Mouse (Mus musculus) midbrain, embryonic 15.5 days (tissue): ENCODE results near the gene Serpinc1. TPM values are rescaled to one million over a fixed set of nuclear protein-coding genes. Genes with fewer than 3 reads are reported as not detected.

Experiments used
- ATAC-seq: fragments of 200-750 bp; cut with Nextera tagmentation; replicated peaks from 2 replicates; pipeline ENCODE4 v1.8.0; 2017; ENCODE audit warnings: moderate TSS enrichment
- H3K27ac ChIP-seq: fragments of 300-500 bp; sonication (generic); 2 replicates; pipeline ENCODE4 v1.5.1; 2015; ENCODE audit warnings: mild to moderate bottlenecking, inconsistent platforms
- H3K27me3 ChIP-seq: fragments of 300-500 bp; sonication (generic); replicated peaks from 2 replicates; pipeline ENCODE4 v1.6.1; 2015; ENCODE audit warnings: inconsistent platforms
- H3K36me3 ChIP-seq: fragments of 300-500 bp; sonication (generic); replicated peaks from 2 replicates; pipeline ENCODE4 v1.6.1; 2015; ENCODE audit warnings: inconsistent platforms
- H3K4me1 ChIP-seq: fragments of 300-500 bp; sonication (generic); 2 replicates; pipeline ENCODE4 v1.6.1; 2015; ENCODE audit warnings: inconsistent platforms
- H3K4me2 ChIP-seq: fragments of 300-500 bp; sonication (generic); 2 replicates; pipeline ENCODE4 v1.6.1; 2015; ENCODE audit warnings: inconsistent platforms, mild to moderate bottlenecking, moderate library complexity
- H3K4me3 ChIP-seq: fragments of 300-500 bp; sonication (generic); 2 replicates; pipeline ENCODE4 v1.5.1; 2015; ENCODE audit warnings: mild to moderate bottlenecking, inconsistent platforms
- H3K9ac ChIP-seq: fragments of 300-500 bp; sonication (generic); 2 replicates; pipeline ENCODE4 v1.6.1; 2015; ENCODE audit warnings: mild to moderate bottlenecking, inconsistent platforms
- H3K9me3 ChIP-seq: fragments of 300-500 bp; sonication (generic); 2 replicates; pipeline ENCODE4 v1.6.1; 2016; ENCODE audit warnings: inconsistent platforms
- WGBS: fragments of 180-500 bp; shearing (Covaris S2); methylation state at CpG from one replicate; pipeline ENCODE4 v1.1.7; 2015; ENCODE audit warnings: mixed read lengths; 5-methylcytosine and 5-hydroxymethylcytosine counted together
- polyA plus RNA-seq: library from polyadenylated mRNA; unstranded; fragments of >200 nt; fragmentation: Nextera tagmentation; extraction: Ambion mirVana; gene quantifications from 2 replicates; pipeline ENCODE4 v1.2.1, GENCODE M21; 2015

Gene Serpinc1
- polyA plus RNA-seq, 1 experiment from 2014 or later = 4.4 TPM

GRCm38 (mm10) chr1:161038004-161038403, 59.6 kb downstream of the Serpinc1 start:
- WGBS = 34% methylated on average over 3 of the region's 3 CpGs
- H3K27me3 ChIP-seq = no peaks in the 10 kb centered on the region
- H3K36me3 ChIP-seq = peaks cover 19% of the 10 kb centered on the region; the same call in 1 of the 2 replicates
- peak overlapping the region; percentile 75; the same call in 1 of the 2 replicates for H3K4me2 ChIP-seq
- no peak for ATAC-seq
- H3K4me3 ChIP-seq = no peak overlapping the region
- no peak overlapping the region for H3K27ac ChIP-seq
- H3K4me1 ChIP-seq = peaks cover 38% of the 10 kb centered on the region
- H3K9me3 ChIP-seq = no peaks in the 10 kb centered on the region
- peak overlapping the region; percentile 32; the same call in 1 of the 2 replicates for H3K9ac ChIP-seq

GRCm38 (mm10) chr1:161038968-161039721, 60.8 kb downstream of the Serpinc1 start:
- H3K9me3 ChIP-seq = no peaks in the 10 kb centered on the region
- peaks cover 28% of the 10 kb centered on the region for H3K4me1 ChIP-seq
- ATAC-seq = no peak
- H3K36me3 ChIP-seq = peaks cover 22% of the 10 kb centered on the region; the same call in 1 of the 2 replicates
- peak overlapping the region; percentile 27 for H3K27ac ChIP-seq
- H3K4me2 ChIP-seq = no peak overlapping the region
- no peak overlapping the region for H3K9ac ChIP-seq
- no peak overlapping the region for H3K4me3 ChIP-seq
- H3K27me3 ChIP-seq = no peaks in the 10 kb centered on the region
- WGBS = 9% methylated on average over 3 of the region's 3 CpGs

- H3K9ac ChIP-seq = no peak overlapping the region
- 12% methylated on average over 3 of the region's 3 CpGs for WGBS
- ATAC-seq = 0 out of 2 replicates have a peak, but pooled peaks have one; percentile 9
- H3K4me2 ChIP-seq = no peak overlapping the region
- peak overlapping the region; percentile 35 for H3K27ac ChIP-seq
- H3K4me3 ChIP-seq = no peak overlapping the region
- no peaks in the 10 kb centered on the region for H3K27me3 ChIP-seq
- H3K9me3 ChIP-seq = no peaks in the 10 kb centered on the region
- H3K4me1 ChIP-seq = peaks cover 28% of the 10 kb centered on the region
- H3K36me3 ChIP-seq = peaks cover 23% of the 10 kb centered on the region; the same call in 1 of the 2 replicates
Measured at GRCm38 (mm10) chr1:161039741-161040425, 61.5 kb downstream of the Serpinc1 start.

- Histone ChIP-seq H3K4me2 (no peak overlapping the region), H3K4me3 (no peak overlapping the region), H3K36me3 (peaks cover 28% of the 10 kb centered on the region; the same call in 1 of the 2 replicates), H3K27ac (peak overlapping the region; percentile 35), H3K9me3 (no peaks in the 10 kb centered on the region), H3K4me1 (peaks cover 28% of the 10 kb centered on the region), H3K27me3 (no peaks in the 10 kb centered on the region), H3K9ac (no peak overlapping the region)
- ATAC-seq = no peak
- 55% methylated on average over 1 of the region's 1 CpGs for WGBS
Measured at GRCm38 (mm10) chr1:161040426-161040770, 62.0 kb downstream of the Serpinc1 start.

- no peak overlapping the region for H3K27ac ChIP-seq
- peaks cover 28% of the 10 kb centered on the region for H3K4me1 ChIP-seq
- H3K4me3 ChIP-seq = no peak overlapping the region
- H3K36me3 ChIP-seq = peaks cover 33% of the 10 kb centered on the region; the same call in 1 of the 2 replicates
- H3K4me2 ChIP-seq = no peak overlapping the region
- ATAC-seq = no peak
- H3K9me3 ChIP-seq = no peaks in the 10 kb centered on the region
- H3K27me3 ChIP-seq = no peaks in the 10 kb centered on the region
- no peak overlapping the region for H3K9ac ChIP-seq
Measured at GRCm38 (mm10) chr1:161040855-161041254, 62.5 kb downstream of the Serpinc1 start.

GRCm38 (mm10) chr1:161041261-161042020, 63.1 kb downstream of the Serpinc1 start:
- WGBS = 90% methylated on average over 7 of the region's 7 CpGs
- Histone ChIP-seq H3K36me3 (peaks cover 38% of the 10 kb centered on the region; the same call in 1 of the 2 replicates), H3K27ac (no peak overlapping the region), H3K9me3 (no peaks in the 10 kb centered on the region), H3K4me3 (no peak overlapping the region), H3K4me1 (peaks cover 25% of the 10 kb centered on the region), H3K27me3 (no peaks in the 10 kb centered on the region), H3K4me2 (no peak overlapping the region), H3K9ac (no peak overlapping the region)
- no peak for ATAC-seq

GRCm38 (mm10) chr1:161046972-161047371, 68.6 kb downstream of the Serpinc1 start:
- 89% methylated on average over 3 of the region's 3 CpGs for WGBS

More at GRCm38 (mm10) chr1:161046972-161047371, 68.6 kb downstream of the Serpinc1 start:
- no peak for ATAC-seq
- H3K27me3 ChIP-seq = no peaks in the 10 kb centered on the region
- H3K4me3 ChIP-seq = no peak overlapping the region
- no peak overlapping the region for H3K4me2 ChIP-seq
- H3K9ac ChIP-seq = no peak overlapping the region
- H3K4me1 ChIP-seq = no peaks in the 10 kb centered on the region
- H3K9me3 ChIP-seq = no peaks in the 10 kb centered on the region
- H3K27ac ChIP-seq = no peak overlapping the region
- peaks cover 30% of the 10 kb centered on the region; the same call in 1 of the 2 replicates for H3K36me3 ChIP-seq

Other genes starting within 250 kb of the Serpinc1 start
- gene Rabgap1l, start 185.4 kb upstream of the Serpinc1 start, polyA plus RNA-seq = 32.9 and 38.3 TPM in 2 replicates
- gene Rc3h1, start 72.2 kb upstream of the Serpinc1 start, polyA plus RNA-seq = 7.6 and 8.0 TPM in 2 replicates
- gene Zbtb37, start 56.3 kb downstream of the Serpinc1 start, polyA plus RNA-seq = 14.1 and 15.3 TPM in 2 replicates
- gene Dars2, start 92.1 kb downstream of the Serpinc1 start, polyA plus RNA-seq = 24.4 and 24.8 TPM in 2 replicates
- 10.0 and 12.2 TPM in 2 replicates for gene Cenpl, start 92.1 kb downstream of the Serpinc1 start, polyA plus RNA-seq
- 16.1 and 18.1 TPM in 2 replicates for gene Klhl20, start 152.9 kb downstream of the Serpinc1 start, polyA plus RNA-seq
- 25.7 and 27.1 TPM in 2 replicates for gene Ankrd45, start 164.1 kb downstream of the Serpinc1 start, polyA plus RNA-seq
- 1.0 and 1.3 TPM in 2 replicates for gene Tex50, start 180.7 kb downstream of the Serpinc1 start, polyA plus RNA-seq